Mouse (Mus musculus): ENCODE results near the gene Zfand2b.
A peak's percentile ranks its signal among the peaks of the same experiment; 100 is the strongest.

The Zfand2b gene

DNA sequence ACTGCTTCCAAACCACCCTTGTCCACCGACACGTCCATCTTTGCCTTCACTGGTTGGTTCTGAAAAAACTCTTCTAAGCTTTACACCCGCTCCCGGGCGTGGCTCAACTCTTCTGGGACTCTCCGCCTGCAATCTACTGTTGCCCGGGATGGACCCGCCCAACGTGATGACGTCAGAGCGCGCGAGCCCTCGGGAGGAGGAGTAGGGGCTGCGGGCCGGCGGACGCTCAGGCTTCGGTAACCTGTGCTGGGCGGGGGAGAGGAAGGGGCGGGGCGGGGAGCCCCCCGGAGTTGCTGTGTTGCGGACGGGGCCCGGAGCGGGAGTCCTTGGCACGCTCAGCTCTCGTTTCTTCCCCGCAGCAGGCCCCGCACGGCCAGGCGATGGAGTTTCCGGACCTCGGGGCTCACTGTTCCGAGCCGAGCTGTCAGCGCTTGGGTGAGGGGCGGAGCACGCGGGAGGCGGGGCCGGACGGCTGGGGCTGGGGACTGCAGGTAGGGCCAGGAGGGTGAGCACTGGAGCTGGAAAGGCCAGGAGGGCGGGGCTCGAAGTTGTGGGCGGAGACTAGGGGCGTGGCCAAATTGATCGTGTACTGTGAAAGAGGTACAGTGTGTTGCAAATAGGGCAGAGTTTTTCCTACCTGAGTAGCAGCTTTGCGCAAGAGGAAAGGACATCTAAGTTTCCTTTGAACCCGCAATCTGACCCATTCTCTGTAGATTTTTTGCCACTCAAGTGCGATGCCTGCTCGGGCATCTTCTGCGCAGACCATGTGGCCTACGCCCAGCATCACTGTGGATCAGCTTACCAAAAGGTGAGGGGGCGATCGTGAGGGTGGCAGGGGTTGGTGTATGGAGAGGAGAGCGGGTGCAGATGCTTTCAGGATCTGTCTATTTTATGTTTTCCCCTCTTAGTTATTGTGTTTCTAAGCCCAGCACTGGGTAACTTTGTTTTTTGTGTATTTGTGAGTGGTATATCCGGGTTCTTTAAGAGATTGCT is at the start of gene Zfand2b:
TSS of gene Zfand2b (plus strand) at position 175 of the 993 bp plus-strand sequence.
- peak; percentile 84 for DNase-seq (ENCODE audit: extremely low read depth, low read depth)

DNA sequence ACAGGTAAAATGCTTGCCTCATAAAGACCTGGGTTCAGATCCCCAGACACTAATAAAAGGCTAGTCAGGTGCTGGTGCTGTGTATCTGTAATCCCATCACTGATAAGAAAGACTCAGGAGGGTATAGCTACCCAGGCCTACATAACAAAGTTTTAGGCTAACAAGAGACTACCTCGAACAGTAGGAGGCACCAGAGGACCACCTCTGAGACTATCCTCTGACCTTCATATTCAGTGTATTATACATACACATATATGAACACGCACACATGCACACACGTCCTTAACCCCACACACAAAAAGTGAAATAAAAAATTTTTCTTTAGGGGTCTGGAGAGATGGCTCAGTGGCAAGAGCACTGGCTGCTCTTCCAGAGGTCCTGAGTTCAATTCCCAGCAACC is 46.2 kb upstream of the Zfand2b start:
- peak; percentile 37 for DNase-seq (ENCODE audit: extremely low read depth, low read depth)

DNA sequence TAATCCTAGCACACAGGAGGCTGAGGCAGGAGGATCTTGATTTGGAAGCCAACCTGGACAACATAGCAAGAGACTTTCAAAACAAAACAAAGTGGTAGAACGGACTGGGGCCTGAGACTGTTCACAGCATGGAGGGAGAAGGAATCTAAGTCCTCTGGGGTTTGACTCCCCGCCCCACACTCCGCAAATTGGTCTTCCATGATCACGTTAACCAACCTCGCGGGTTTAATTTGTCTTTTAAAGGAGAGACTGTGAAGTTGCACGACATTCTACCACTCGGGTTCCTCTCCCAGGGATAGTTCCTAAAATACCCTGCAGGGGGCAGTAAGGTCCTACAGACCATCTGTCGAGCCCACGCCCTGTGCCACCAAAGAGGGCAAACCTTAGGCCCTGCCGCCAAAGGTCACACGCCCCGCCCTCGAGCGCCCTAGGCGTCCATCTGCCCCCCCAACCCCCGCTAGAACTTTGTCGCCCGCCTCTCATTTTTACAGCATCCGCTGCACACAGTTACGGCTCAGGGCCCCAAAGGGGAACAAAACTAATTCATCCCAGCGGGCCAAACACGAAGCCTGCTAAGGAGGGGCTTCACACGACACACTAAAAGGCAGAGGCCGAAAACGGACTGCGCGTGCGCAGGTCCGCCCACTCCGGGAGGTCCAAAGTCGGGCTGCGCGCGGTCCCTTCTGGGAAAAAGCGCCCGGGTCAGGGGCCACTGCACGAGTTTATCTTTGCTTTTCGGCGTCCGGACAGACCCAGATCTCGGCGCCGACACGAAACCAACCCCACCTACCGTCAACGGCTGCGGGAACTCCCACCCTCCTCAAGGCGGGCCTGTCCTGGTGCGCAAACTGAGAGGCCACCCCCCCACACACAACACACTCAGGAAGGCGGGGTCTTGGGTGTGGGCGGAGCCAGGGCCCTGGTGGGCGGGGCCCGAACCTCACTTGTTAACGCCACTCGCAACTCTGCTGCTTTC is 43.8 kb upstream of the Zfand2b start, which contains the start of gene Nhej1:
TSS of gene Nhej1 (minus strand) at position 855 of the 976 bp plus-strand sequence.
- DNase-seq (ENCODE audit: extremely low read depth, low read depth), result peak; percentile 85

DNA sequence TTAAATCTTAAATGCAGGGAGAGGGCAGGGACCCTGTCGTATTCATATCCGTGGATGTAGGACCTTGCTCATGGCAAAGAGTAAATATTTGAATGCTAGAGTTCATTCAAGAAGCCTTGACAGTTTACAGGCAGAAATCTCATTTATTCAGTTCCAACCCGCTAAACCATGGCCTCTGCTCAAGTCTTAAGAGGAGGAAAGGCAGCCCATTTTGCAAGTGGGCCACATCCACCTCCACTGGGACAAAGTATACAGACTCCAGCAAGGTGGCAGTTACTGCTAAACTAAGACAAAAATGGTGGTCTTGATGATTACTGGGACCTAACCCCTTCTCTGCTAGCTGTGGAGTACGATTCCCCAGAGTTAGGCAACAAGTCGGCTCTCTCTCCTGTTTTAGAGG is 43.0 kb upstream of the Zfand2b start:
- DNase-seq (ENCODE audit: extremely low read depth, low read depth), result no peak

GRCm38 (mm10) chr1:75128641-75129040 is 39.8 kb upstream of the Zfand2b start:
- DNase-seq (ENCODE audit: extremely low read depth, low read depth), result no peak

DNA sequence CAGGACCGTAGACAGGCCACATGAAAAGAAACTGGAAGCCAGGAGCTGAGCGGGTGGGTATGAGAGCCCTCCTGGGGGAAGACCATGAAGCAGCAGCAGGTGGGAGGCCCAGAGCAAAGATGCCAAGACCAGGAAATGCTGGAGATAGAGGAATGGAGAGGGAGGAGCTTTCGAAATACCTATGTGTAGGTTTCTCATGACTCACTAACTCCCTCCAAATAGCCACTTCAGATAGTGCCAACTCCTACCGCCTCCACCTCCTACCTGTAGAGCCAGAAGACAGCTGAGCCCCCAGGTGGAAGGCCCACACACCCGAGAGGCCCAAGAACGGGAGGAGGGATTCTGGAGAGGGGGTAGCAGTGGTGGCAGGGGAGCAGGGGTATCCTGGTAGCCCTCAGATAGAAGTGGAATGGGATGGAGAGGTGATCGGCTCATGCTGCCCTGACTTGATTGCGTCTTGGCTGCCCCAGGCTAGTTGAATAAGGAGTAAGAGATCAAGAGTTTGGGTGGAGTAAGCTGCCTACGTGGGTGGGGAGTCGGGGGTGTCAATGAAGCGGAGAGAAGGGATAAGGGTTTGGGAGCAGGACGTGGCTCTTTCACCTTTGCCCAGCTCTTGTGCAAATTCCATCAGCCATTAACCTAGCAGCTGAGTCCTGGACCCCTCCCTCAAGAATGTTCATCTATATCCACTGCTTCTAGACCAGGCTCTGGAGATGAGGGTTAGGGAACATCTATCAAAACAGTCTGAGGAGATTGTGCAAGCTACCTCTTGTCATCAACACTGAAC is 34.8 kb upstream of the Zfand2b start, which contains the start of gene Slc23a3:
TSS of gene Slc23a3 (minus strand) at position 470 of the 787 bp plus-strand sequence.
- no peak for DNase-seq (ENCODE audit: extremely low read depth, low read depth)

DNA sequence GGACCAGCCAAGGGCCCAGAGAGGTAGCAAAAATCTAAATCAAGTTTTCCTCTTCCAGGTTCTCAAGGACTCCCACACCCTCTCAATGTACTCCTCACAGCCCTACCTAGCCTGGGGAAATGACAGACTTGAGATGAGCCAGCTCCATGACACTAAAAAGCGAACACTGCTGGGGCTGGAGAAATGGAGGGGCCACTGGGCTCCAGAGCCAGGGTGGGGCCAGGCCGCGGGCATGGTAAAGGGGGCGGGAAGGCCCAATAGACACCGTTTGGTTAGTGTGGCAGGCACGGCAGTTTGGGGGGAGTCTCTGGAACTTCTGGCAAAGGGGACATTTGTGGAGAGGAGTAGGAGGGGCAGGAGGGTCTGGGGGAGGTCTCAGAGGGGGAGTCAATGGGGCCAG is 32.2 kb upstream of the Zfand2b start:
- no peak for DNase-seq (ENCODE audit: extremely low read depth, low read depth)

GRCm38 (mm10) chr1:75136730-75137129 is 31.7 kb upstream of the Zfand2b start:
- peak; percentile 91 for DNase-seq (ENCODE audit: extremely low read depth, low read depth)

GRCm38 (mm10) chr1:75138448-75138847 is 30.0 kb upstream of the Zfand2b start:
- no peak for DNase-seq (ENCODE audit: extremely low read depth, low read depth)

DNA sequence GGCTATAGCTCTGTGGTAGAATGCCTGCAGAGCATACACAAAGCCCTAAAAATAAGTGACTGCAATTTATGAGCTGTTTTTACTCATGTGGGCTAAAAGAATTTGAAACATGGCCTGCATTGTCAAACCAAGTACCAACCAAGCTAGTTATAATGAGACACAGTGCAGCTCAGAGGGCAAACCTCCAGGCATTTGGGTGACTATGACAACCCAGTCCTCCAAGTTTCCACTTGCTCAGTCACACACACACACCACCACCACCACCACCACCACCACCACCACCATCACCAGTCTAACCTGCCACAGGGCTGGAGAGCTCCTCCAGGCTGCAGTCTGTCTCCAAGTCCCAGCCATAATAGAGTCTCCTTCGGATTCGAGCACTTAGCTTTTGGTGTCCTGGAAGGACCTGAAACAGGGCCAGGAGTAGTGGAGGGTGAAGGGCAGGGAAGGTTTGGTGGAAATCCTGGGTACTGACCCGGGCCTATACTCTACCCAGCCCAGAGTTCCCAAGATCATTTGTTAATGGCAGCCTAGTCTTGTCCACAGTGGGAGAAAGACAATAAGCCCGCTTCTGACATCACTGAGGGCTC is 27.8 kb upstream of the Zfand2b start:
- DNase-seq (ENCODE audit: extremely low read depth, low read depth), result no peak

DNA sequence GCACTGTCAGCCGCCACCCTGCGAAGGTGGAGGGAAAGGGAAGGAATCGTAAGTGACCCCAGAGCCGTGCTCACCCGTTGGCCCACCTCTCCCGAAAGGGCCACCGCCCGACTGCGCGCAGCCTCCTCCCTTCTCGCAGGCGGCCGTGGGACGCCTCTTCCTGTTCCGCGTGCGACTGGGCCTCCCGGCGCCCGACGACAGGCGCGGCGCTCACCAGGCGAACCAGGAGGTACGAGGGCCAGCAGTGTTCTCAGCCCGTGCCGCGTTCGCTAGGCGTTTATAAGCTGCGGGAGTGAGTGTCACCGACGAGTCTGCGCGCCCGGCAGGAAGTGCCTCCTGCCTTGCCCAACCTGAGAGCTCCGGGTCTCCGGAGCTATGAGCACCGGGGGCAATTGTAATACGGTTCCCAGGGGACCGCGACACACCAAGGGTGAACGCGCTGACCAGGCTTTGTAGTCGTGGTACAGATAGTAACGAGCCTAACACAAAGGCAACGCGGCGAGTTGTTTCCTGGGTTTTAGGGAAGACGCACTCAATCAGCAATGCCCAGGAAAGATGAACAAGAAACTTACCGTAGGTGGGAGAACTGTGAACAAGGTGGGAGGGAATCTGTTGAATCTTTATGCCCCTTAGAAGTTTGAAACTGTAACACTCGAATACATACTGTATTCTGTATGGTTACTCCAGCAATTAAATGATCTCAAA is 26.8 kb upstream of the Zfand2b start:
- DNase-seq (ENCODE audit: extremely low read depth, low read depth), result peak; percentile 38

DNA sequence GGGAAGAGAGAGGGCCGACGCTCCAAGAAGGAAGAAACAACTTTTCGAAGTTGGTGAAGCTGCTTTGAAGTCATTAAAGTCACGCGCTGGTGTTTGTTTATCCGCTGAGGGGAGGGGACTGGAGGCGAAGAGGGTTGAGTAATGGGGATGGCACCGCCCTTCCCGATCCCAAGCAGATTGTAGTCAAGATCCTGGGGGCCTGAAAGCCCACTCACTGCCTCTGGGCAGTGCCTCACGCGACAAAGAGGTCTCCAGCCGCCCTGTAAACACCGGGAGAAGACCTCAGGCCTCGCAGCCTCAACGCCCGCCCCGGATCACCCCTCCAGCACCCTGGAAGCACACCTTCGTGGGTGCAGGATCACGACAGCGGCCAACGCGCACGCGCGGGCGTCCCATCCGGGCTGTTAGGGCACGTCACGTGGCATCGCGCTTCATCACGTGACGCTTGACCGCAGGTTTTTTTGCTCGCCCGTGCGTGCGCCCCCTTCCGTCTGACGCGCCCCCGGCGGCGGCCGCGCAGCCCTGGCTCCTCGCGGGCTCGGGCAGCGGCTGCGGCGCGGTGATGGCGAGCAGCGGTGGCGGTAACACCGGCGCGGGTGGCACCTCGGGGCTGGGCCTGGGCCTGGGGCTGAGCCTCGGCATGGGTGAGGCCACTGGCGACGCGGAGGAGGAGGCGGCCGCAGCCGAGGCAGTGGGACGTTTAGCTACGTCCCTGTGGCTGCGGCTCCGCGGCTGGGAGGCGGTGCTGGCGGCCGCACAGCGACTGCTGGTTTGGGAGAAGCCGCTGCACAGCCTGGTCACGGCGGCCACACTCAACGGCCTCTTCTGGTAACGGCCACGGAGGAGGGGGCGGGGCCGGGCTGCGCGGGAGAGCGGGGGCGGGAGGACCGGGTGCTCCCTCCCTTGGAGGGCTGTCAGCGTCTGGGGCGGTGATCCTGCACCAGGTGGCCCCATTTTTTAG is 25.9 kb upstream of the Zfand2b start, which contains the start of the genes Cnppd1 and Retreg2:
TSS of gene Cnppd1 (minus strand) at position 411 of the 961 bp plus-strand sequence.
TSS of gene Retreg2 (plus strand) at position 478 of the 961 bp plus-strand sequence.
- DNase-seq (ENCODE audit: extremely low read depth, low read depth), result peak; percentile 83

- DNase-seq (ENCODE audit: extremely low read depth, low read depth), result no peak
Observed at GRCm38 (mm10) chr1:75145589-75145988, 22.9 kb upstream of the Zfand2b start.

DNA sequence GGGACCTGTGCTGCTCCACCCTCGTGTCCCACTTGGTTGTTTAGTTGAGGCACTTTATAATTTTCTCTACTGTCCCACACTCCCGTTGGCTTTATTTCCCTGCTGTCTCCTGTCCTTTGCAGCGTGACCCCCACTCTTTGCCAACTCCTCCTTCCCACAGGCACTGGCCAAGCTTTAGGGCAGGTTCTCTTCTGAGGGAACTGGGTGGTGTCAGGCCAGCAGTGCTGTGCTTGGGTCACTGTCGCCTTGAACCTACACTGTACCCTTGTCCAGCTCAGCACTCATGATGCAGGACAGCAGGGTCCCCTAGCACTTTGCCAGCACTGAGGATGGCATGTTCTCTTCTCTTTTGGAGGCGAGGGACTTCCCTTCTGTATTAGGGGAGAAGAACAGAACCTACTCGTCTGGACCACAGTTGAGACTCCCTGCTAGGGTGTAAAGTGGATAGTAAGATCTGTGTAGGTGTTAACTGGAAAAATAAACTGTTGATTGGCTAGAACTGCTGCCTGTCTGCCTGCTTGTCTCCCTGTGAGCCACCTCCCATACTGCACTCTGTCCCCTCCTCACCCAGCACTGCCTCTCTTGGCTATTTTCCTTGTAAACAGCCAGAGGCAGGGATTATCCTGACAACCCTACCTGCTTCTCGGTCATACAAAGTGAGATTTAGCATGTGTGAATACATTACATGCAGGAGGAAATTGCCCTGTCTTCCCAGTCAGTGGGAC is 20.9 kb upstream of the Zfand2b start:
- DNase-seq (ENCODE audit: extremely low read depth, low read depth), result no peak

DNA sequence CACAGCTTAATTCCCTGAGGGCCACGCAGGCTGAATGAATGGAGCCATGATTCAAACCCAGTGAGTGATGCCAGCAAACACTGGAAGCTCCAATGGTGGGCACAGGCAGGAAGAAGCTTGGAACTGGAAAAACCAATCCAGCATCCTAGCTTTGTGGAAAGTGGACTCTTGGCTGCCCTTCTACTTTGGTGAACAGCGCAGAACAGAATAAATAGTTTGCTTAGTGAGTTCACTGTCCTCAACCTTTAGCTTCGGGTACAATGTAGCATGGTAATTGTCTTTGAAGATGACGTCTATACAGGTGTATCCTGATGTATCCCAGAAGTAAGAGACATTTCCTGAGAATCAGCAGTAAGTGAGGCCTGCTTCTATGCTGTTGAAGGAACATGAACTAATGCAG is 19.7 kb upstream of the Zfand2b start:
- DNase-seq (ENCODE audit: extremely low read depth, low read depth), result no peak

DNA sequence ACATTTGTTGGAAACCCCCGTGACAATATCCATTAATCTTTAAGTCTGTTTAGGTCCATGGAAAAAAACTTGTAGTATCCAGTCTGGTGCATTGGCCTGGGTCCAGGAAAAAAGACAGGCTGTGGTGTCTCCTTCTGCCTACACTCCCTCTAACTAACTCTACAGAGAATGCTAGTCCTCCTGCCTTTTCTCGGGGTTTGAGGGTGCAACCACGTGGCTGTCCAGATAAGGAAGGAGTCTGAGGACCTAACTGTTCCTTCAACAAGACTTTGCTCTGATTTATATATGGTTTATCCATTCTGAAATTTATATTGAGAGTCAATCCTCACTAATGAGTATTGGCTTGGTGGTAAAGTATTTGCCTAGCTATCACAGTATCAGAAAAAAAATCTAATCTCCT is 12.6 kb upstream of the Zfand2b start:
- no peak for DNase-seq (ENCODE audit: extremely low read depth, low read depth)

DNA sequence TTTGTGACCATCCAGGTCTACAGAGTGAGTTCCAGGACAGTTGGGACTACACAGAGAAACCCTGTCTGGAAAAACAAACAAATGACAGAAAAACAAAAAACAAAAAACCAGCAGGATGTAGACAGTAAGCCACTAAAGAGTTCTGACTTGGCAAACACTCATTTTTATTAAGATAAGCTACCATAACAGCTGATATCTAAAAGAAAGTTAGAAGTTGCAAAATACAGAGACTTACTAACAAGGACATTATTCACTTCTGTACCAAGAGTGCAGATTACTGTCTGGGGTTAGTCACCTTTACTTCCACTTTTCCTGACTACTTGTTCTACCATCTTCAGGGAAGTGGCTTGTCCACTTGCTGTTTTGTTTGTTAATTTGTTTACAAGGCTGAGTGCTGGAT is 9.5 kb upstream of the Zfand2b start:
- DNase-seq (ENCODE audit: extremely low read depth, low read depth), result no peak
